Mouse (Mus musculus): ENCODE measurements around the gene Hectd4.
"Not testable (repeated sequence)": the region's sequence is repeated elsewhere in the genome, so short reads cannot be mapped to it uniquely, and the experiment has no call there.

Gene Hectd4

GRCm38 (mm10) chr5:121219980-121220731, at the start of gene Hectd4:
Hectd4 (plus strand) TSS chr5:121220219.
- DNase-seq = peak; percentile 97 to 100

DNA sequence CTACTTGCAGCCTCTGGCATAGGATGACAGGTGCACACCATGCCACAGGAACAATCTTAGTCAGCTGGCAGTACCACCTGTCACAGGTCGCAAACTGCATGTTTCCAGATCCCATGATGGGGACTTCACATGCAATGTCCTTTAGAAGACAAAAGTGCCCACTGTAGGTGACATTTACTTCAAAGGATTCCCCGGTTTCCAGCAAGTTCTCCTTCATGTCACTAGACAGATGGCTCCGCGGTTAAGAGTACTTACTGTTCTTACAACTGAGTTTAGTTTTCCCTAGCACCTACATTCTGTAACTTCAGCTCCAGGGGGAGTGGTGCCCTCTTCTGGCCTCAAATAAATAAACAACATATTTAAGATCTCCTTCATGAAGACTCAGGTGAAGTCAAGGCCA, 47.2 kb upstream of the Hectd4 start:
- peak; percentile 43 to 44 for DNase-seq

DNA sequence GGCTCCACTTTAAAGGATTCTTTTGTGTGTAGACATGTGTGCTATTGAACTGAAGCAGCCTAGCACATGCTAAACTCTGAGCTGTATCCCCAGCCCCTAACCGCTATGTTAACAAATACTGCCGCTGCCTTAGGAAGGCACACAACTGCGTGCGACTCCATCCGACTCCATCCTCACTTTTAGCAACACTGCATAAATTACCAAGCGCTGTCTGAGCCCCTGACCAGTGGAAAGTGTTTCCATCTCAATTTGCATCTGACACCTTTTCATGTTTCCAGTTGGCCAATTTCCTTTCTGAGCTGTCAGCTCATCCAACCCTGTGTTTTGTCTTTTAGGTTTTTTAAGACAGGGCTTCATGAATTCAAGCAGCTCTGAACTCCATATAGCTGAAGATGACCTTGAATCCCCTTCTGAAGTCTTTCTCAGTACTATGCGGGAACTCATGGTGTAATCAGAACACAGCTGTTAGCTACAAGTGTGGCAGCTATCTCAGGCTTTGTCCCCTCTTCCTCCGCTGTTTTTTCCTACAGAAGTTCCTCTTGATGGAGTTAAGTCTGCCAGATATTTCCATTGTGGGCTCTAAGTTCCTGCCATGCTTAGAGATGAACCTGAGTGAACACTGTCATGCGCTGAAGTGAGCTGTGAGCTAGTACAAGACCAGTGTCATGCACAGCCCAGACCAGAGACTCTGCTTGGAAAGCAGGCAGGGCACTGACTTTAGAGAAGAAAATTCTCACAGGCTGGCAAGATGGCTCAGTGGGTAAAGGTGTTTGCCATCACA, 40.8 kb upstream of the Hectd4 start:
- no peak for DNase-seq

DNA sequence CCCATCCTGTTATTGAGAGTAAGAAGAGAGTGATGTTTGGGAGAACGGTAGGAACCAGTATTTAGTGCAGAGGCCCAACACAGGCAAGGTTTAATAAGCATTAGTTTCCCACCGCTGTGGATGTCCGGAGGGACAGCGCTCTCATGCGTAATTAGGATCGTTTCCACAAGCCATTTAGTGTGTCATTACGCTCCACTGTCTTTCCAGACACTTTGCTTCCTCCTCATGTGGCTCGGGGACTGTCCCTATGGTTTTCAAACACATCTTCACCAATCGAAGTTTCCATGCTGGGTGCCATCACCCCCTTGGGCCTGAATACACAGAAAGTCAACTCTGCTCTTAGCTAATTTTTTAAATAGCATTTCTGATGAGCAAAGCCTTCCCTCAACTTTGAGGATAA, 36.8 kb upstream of the Hectd4 start:
- DNase-seq = no peak

GRCm38 (mm10) chr5:121184375-121184774, 35.6 kb upstream of the Hectd4 start:
- DNase-seq = no peak

GRCm38 (mm10) chr5:121184945-121185551, 35.0 kb upstream of the Hectd4 start:
- DNase-seq = peak; percentile 31 to 51

- no peak for DNase-seq
Observed at GRCm38 (mm10) chr5:121187580-121188001, 32.4 kb upstream of the Hectd4 start.

DNA sequence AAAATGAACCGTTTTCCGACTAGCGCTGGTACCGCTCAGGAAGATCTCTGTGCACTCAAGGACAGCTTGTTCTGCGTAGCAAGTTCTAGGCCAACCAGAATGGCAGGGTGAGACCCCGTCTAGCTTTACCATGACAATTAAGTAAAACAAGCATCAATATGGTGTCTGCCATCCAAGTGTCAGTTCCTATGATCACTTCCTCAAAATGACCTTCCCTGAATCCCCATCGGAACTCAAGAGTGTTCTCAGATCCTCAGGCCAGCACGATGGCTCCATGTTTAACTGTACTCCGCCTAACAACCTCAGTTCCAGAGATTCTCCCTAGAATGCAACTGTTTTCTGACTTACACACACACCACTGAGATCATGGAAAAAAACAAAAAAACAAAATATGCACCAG, 31.8 kb upstream of the Hectd4 start:
- DNase-seq = no peak

- DNase-seq = no peak
Observed at GRCm38 (mm10) chr5:121189182-121189581, 30.8 kb upstream of the Hectd4 start.

DNA sequence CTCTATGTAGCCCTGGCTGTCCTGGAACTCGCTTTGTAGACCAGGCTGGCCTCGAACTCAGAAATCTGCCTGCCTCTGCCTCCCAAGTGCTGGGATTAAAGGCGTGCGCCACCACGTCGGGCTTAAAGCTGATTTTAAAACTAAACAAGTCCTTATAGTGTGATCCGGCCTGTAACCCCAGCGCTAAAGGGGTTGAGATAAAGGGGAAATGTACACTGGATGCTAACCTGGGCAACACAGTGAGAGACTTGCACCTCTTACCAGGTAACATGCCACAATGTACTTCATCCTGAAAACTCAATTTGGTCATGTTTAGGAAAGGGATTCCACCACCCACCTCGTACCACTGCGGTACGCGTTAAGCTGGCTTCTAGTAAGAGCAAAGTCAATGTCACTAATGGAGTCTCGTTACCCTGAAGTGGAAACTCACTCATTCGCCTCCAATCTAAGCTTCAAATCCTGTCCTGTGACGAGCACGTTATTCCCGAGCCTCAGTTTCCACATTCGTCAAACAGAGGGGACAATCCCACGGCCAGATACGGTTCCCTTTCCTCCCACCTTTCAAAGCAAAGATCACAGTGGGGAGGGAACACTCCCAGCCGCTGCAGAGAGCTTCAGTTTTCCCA, 29.7 kb upstream of the Hectd4 start:
- DNase-seq = no peak

DNA sequence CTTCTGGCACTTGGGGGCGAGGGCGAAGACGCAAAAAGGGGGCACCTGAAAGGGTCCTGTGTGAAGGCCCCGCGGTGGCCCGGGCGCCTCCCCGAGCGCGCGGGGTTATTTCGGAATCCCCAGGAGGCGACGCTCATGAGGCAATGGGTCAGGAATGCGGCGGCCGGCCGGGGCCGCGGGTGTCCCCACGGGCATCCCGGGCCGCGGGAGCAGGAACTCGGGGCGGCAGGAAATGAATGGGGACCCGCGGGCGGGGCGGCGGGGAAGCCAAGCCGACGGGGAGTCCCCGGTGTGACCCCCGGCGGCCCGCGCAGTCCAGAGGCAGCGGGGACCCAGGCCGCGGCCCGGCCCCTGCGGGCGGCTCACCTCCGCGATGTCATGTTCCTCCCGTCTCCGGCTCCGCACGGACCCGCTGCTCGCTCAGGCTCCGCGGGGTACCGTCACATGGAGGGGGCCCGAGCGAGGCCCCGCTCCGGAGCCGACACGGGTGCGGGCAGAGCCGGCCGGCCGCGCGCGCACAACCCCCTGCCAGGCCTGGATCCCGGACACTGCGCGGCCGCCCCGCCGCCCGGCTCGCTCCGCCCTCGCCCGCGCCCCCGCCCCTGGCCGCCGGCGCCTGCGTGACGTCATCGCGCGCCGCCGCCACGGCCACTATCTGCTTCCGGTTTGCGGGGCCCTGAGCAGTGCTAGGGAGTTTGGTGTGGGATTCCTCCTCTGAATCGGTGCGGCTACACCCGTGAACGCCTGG, 29.0 kb upstream of the Hectd4 start, which contains the start of gene Ptpn11:
Gene Ptpn11 (minus strand): TSS at position 562 of the 748 bp plus-strand sequence.
- peak; percentile 86 to 93 for DNase-seq

DNA sequence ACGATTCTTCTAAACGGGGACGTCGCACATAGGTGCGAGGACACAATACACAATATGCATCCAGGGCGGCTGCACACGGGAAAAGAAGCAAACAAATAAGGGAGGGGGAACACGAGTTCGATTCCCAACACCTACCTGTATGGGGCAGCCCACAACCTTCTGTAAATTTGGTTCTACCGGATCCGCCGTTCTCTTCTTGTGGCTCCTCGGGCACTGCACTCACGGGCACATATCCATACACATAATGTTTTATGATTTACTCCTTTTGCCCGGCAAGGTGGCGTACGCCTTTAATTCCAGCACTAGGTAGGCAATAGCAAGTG, 28.5 kb upstream of the Hectd4 start:
- no peak for DNase-seq

DNA sequence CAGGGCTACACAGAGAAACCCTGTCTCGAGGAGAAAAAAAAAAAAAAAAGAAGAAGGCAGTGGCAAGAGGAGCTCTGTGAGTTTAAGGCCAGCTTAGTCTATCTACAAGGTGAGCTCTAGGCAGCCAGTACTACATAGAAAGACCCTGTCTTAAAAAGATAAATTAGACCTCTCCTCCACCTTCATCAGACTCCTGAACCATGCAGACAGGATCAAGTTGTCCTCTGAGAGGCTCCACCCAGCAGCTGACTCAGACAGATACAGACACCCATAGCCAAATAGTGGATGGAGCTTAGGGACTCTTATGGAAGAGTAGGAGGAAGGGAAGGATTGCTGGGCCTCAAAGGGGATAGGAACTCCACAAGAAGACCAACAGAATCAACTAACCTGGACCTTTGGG, 25.8 kb upstream of the Hectd4 start:
- DNase-seq = no peak

GRCm38 (mm10) chr5:121196764-121197163, 23.3 kb upstream of the Hectd4 start:
- no peak for DNase-seq

- DNase-seq = no peak
Observed at GRCm38 (mm10) chr5:121197337-121197736, 22.7 kb upstream of the Hectd4 start.

GRCm38 (mm10) chr5:121198376-121198775, 21.6 kb upstream of the Hectd4 start:
- DNase-seq = no peak

DNA sequence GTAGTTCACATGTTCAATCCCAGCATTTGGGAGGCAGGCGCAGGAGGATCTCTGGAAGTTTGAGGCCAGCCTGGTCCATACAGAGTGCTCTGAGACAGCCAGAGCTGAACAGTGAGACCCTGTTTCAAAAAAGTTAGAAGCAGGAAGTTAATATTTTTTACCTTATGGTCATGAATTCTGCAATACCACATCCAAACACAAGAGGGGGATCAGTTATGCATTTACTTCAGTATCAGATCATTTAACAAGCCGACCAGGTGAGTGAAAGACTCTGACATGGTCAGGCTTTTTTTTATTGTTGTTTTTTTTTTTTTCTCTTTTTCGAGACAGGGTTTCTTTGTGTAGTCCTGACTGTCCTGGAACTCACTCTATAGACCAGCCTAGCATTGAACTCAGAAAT, 18.3 kb upstream of the Hectd4 start:
- peak in 1 of 2 experiments; percentile 62 for DNase-seq

GRCm38 (mm10) chr5:121202467-121202866, 17.6 kb upstream of the Hectd4 start:
- no peak for DNase-seq

DNA sequence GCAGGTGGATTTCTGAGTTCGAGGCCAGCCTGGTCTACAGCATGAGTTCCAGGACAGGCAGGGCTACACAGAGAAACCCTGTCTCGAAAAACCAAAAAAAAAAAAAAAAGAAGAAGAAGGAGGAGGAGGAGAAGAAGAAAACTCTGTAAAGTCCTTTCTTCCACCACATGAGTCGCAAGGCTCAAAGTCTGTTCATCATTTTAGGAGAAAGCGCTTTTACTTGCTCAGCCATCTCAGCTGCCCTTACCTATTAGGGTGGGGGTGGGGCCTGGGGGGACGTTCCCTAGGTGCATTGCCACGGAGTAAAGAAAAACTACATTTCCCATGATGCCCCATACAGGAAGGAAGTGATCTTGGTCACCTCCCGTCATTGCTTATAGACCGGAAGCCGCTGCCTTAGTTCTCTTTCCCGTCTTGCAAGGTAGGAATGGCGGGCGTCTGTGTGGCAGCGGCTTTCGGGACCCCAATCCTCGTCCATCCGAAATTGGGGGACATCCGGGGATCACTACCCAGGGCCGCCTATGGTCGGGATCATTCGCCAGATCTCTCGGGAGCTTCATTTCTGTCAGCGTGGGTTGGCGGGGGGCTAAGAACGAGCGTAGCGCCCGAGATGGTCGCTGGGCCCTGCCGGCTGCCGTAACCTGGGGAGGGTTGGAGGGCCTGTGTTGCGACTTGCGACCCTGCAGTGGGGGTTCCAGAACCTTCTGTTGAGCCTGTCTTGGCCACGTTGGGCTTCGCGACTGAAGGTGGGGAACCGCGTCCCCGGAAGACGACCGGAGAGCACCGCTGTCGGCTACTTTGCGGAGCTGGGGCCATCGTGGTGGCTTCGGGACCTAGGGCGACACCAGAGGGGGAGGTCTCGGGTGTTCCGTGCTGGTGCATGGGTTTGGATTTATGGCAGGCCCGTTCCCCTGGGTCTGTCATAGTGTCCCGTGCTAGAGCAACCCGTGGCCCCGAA, 15.6 kb upstream of the Hectd4 start, which contains the start of gene Rpl6:
Gene Rpl6 (plus strand): TSS at position 350 of the 958 bp plus-strand sequence.
- DNase-seq = peak; percentile 82 to 93

GRCm38 (mm10) chr5:121205537-121206130, 14.4 kb upstream of the Hectd4 start:
- not testable (repeated sequence) for DNase-seq

DNA sequence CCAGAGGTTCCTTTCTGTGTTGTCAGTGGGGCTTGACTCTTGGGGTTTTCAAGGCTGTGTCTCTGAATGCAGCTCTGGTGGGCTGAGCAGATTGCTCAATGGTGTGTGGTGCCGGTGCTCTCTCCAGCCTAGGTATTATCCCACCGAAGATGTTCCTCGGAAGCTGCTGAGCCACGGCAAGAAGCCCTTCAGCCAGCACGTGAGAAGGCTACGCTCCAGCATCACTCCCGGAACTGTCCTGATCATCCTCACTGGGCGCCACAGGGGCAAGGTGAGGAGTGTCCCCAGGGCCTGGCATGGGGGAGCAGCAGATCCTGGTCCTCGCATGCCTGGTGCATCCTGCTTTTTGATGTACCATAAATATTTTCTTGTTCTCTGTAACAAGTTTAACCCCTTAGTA, 13.5 kb upstream of the Hectd4 start:
- no peak for DNase-seq
